22 mouse cellular contexts compared by ENCODE assay signal in the genomic region with DNA sequence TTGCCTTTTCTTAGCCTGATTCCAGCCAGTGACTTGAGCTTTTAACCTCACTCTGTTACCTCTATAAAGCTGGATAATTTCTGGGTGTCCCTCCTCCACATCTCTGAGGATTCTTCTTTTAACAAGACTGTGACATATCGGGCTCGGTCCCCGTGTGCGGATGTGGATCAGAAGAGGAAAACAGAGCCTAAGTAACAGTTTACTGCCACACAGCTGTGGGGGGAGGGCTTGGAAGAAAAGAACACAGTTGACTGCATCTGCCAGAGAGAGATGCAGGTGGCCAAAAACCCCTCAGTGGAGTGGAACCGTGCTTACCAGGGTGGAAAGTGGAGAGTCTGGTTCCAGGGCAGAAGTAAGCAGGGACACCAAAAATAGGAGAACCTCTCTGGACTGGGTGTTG. TPM values are rescaled to one million over a fixed set of nuclear protein-coding genes. Genes with fewer than 3 reads are reported as not detected.
A peak's percentile ranks its signal among the peaks of the same experiment; 100 is the strongest.
DNase-seq lines count a peak whose midpoint lies in the region; ATAC-seq and TF ChIP-seq lines count a peak whose summit lies in the region.
"Had no signal": no experiment of that assay in that cellular context is flagged by ENCODE, and none has a peak within 500 bp of the region (broad histone marks: within the 10 kb centered on the region; RNA-seq: fewer than 3 reads in every experiment).

No protein-coding gene starts in this region.

- no peaks in the 10 kb centered on the region for H3K27me3 ChIP-seq in heart, embryonic 16.5 days (ENCODE audit: control insufficient read depth, insufficient read depth, low read length)
- no peaks in the 10 kb centered on the region for H3K27me3 ChIP-seq in thymus, adult 2 months (ENCODE audit: control insufficient read depth, insufficient read depth, low read length)
- no peaks in the 10 kb centered on the region for H3K27me3 ChIP-seq in forebrain, embryonic 11.5 days (ENCODE audit: control insufficient read depth, insufficient read depth, low read length)

- peak overlapping the region; percentile 8; the same call in 1 of the 2 replicates for H3K4me3 ChIP-seq in heart, embryonic 16.5 days (ENCODE audit: low read length)
- peak overlapping the region; percentile 4 for H3K4me3 ChIP-seq in thymus, adult 2 months (ENCODE audit: control insufficient read depth, insufficient read depth, low read length)
- no peak overlapping the region for H3K4me3 ChIP-seq in forebrain, embryonic 11.5 days (ENCODE audit: low read depth, low read length)
- H3K4me3 ChIP-seq: forebrain, embryonic 10.5 days; heart, adult 2 months had no signal

- no peaks in the 10 kb centered on the region for H3K36me3 ChIP-seq in heart, embryonic 16.5 days (ENCODE audit: control insufficient read depth, insufficient read depth)
- peaks cover 5% of the 10 kb centered on the region; the same call in 1 of the 2 replicates for H3K36me3 ChIP-seq in thymus, adult 2 months (ENCODE audit: control insufficient read depth, insufficient read depth, low read length)
- no peaks in the 10 kb centered on the region for H3K36me3 ChIP-seq in forebrain, embryonic 11.5 days (ENCODE audit: control insufficient read depth, insufficient read depth, low read length)
- H3K36me3 ChIP-seq: forebrain, embryonic 10.5 days; G1E had no signal

- no peaks in the 10 kb centered on the region for H3K4me1 ChIP-seq in heart, embryonic 16.5 days (ENCODE audit: control insufficient read depth, insufficient read depth, low read length)
- peaks cover 33% of the 10 kb centered on the region for H3K4me1 ChIP-seq in thymus, adult 2 months (replicated peaks; ENCODE audit: control insufficient read depth, insufficient read depth, low read length)
- H3K4me1 ChIP-seq in forebrain, embryonic 11.5 days (replicated peaks; ENCODE audit: control insufficient read depth, insufficient read depth, low read length) = no peaks in the 10 kb centered on the region
- H3K4me1 ChIP-seq: forebrain, embryonic 10.5 days had no signal

- ATAC-seq in heart, embryonic 16.5 days (replicated peaks; ENCODE audit: extremely low read depth, insufficient read depth, low FRiP score) = peak; percentile 39; the same call in 1 of the 2 replicates
- no peak for ATAC-seq in forebrain, embryonic 11.5 days (replicated peaks; ENCODE audit: low FRiP score)
- ATAC-seq: hindbrain, embryonic 16.5 days had no signal

- H3K9ac ChIP-seq in heart, embryonic 16.5 days (ENCODE audit: low read length) = no peak overlapping the region
- no peak overlapping the region for H3K9ac ChIP-seq in forebrain, embryonic 11.5 days (ENCODE audit: low read length)

- no peaks in the 10 kb centered on the region for H3K9me3 ChIP-seq in heart, embryonic 16.5 days (replicated peaks; ENCODE audit: control insufficient read depth, low read length)
- no peaks in the 10 kb centered on the region for H3K9me3 ChIP-seq in forebrain, embryonic 11.5 days (ENCODE audit: control insufficient read depth, low read length)
- H3K9me3 ChIP-seq: forebrain, embryonic 10.5 days had no signal

- peak overlapping the region; percentile 26; the same call in 1 of the 2 replicates for H3K27ac ChIP-seq in heart, embryonic 16.5 days (ENCODE audit: low read length)
- peak overlapping the region; percentile 99 for H3K27ac ChIP-seq in thymus, adult 2 months (ENCODE audit: control insufficient read depth, insufficient read depth, low read length)
- no peak overlapping the region for H3K27ac ChIP-seq in forebrain, embryonic 11.5 days (ENCODE audit: low read depth, low read length)
- H3K27ac ChIP-seq: forebrain, embryonic 10.5 days; heart, adult 2 months had no signal

- WGBS in heart, embryonic 16.5 days = 83% methylated on average over 5 of the region's 5 CpGs
- 6% methylated on average over 5 of the region's 5 CpGs for WGBS in thymus, adult 2 months
- 89% methylated on average over 5 of the region's 5 CpGs for WGBS in forebrain, embryonic 11.5 days

- no peak for DNase-seq in heart, adult 11 months
- peak; percentile 91 for DNase-seq in A20 (ENCODE audit: low read depth, low spot score)
- peak; percentile 74 for DNase-seq in induced T-regulatory cell, adult 2 months (ENCODE audit: low read depth)
- peak; percentile 86 for DNase-seq in thymus, adult 2 months
- DNase-seq in adrenal gland, postnatal 36 days = no peak
- no peak for DNase-seq in adrenal gland, postnatal 25 days
- DNase-seq in forebrain, embryonic 11.5 days (ENCODE audit: low spot score) = no peak
- DNase-seq: adrenal gland, adult 2 months; cerebellum, adult 2 months; heart, adult 2 months; kidney, postnatal 14 days; layer of hippocampus, postnatal 36 days; left cerebral cortex, postnatal 4 days; retina, postnatal 1 day had no signal

- peak; percentile 73 for TF ChIP-seq POLR2A in thymus, adult 2 months (IDR thresholded peaks at IDR 0.05; ENCODE audit: control insufficient read depth, extremely low read depth, insufficient read depth, low read length, poor library complexity)

- TF ChIP-seq CTCF in thymus, adult 2 months (IDR thresholded peaks at IDR 0.05; ENCODE audit: borderline replicate concordance, control insufficient read depth, extremely low read depth, insufficient read depth, low read length, poor library complexity) = no peak

- no peak overlapping the region for H3K4me2 ChIP-seq in heart, embryonic 16.5 days (ENCODE audit: low read depth, low read length)
- no peak overlapping the region for H3K4me2 ChIP-seq in forebrain, embryonic 11.5 days (ENCODE audit: low read depth, low read length, severe bottlenecking)
- H3K4me2 ChIP-seq: liver, embryonic 11.5 days had no signal

RNA-seq across cellular contexts. Expression of a gene that starts 1.9 kb away (rescaled TPM):
- polyA plus RNA-seq in heart, embryonic 16.5 days (2015; fragmentation: Nextera tagmentation; extraction: Ambion mirVana) = 7.8 and 22.2 TPM in 2 replicates
- 46.6 and 52.0 TPM in 2 replicates for polyA plus RNA-seq in thymus, adult 2 months (2012; rRNA removed)
- under 1 TPM in 1 of 2 experiments, not detected in 1; 0.20 TPM for total RNA-seq in adrenal gland, postnatal 36 days (2021)
- 0.15 TPM in 1 of 2 replicates, not detected in the other for total RNA-seq in adrenal gland, postnatal 25 days (2021)
- 0.11 TPM in 1 of 2 replicates, not detected in the other for polyA plus RNA-seq in forebrain, embryonic 11.5 days (2014; fragmentation: Nextera tagmentation; extraction: Ambion mirVana)
- total RNA-seq: layer of hippocampus, postnatal 36 days; left cerebral cortex, postnatal 4 days had no signal
- polyA plus RNA-seq: cerebellum, adult 2 months; G1E; hindbrain, embryonic 16.5 days; liver, embryonic 11.5 days; testis, adult 2 months had no signal

RNA-seq across cellular contexts. Expression of a gene that starts 23.7 kb away (rescaled TPM):
- polyA plus RNA-seq in heart, embryonic 16.5 days (2015; fragmentation: Nextera tagmentation; extraction: Ambion mirVana) = not detected in 2 replicates
- polyA plus RNA-seq in thymus, adult 2 months (2012; rRNA removed) = 9.5 and 11.6 TPM in 2 replicates
- under 1 TPM; 0.10 to 0.26 TPM for total RNA-seq in adrenal gland, postnatal 36 days (2021)
- total RNA-seq in adrenal gland, postnatal 25 days (2021) = 0.18 TPM in 1 of 2 replicates, not detected in the other
- polyA plus RNA-seq in forebrain, embryonic 11.5 days (2014; fragmentation: Nextera tagmentation; extraction: Ambion mirVana) = not detected in 2 replicates
- total RNA-seq: G1E; layer of hippocampus, postnatal 36 days; left cerebral cortex, postnatal 4 days had no signal
- polyA plus RNA-seq: embryonic facial prominence, embryonic 14.5 days; forebrain, embryonic 10.5 days; G1E; hindbrain, embryonic 16.5 days; lung, embryonic 16.5 days had no signal

Comparison
In these comparisons a context has a peak if more than half of its experiments do, and no peak if none do; other contexts are left out.
1. DNase-seq: peak in A20 (single experiment), induced T-regulatory cell, adult 2 months (single experiment) and thymus, adult 2 months (single experiment); none in heart, adult 11 months (single experiment), adrenal gland, postnatal 36 days (0 of 2), adrenal gland, postnatal 25 days (single experiment) and forebrain, embryonic 11.5 days (single experiment).
2. RNA of a gene that starts 23.7 kb away (polyA plus RNA-seq): 9.5 to 11.6 TPM in thymus, adult 2 months; not detected in heart, embryonic 16.5 days and not detected in forebrain, embryonic 11.5 days; every median in the first group is over 10 times any median in the second.